Mouse (Mus musculus): ENCODE results near the gene Sertad2.

DNA sequence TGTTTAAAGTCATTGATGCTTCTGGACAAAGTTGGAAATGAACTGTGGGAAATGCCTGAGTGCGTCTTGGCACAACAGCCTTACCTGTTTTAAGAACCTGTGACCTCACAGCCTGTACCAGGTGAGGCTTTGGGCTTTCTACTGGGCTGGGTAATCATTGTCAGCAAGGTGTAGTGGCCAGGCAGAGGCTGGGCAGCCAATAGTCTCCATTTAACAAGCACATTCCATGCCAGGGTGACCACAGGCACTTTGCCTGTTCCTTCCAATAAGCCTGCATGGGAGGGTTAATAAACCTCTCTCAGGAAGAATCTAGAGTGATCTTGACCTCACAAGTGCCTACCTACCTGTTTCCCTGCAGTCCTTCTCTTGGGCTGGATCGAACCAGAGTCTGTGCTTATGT lies 21.7 kb upstream of the Sertad2 start:
- TF ChIP-seq CTCF (IDR thresholded peaks at IDR 0.05; ENCODE audit: insufficient read depth, low read depth, low read length) = no peak
- no peak for TF ChIP-seq POLR2A (IDR thresholded peaks at IDR 0.05; ENCODE audit: insufficient read depth, low read depth, low read length)

Data from olfactory bulb, adult 2 months (tissue).